Mouse (Mus musculus): ENCODE data around the gene Slc15a1.
"Not testable (repeated sequence)": the region's sequence is repeated elsewhere in the genome, so short reads cannot be mapped to it uniquely, and the experiment has no call there.

Slc15a1 gene

GRCm38 (mm10) chr14:121450504-121451423, 54.3 kb downstream of the Slc15a1 start:
- peak; percentile 98 for DNase-seq

- peak; percentile 90 for DNase-seq
Observed at GRCm38 (mm10) chr14:121446951-121447350, 58.1 kb downstream of the Slc15a1 start.

- peak; percentile 96 for DNase-seq
Observed at GRCm38 (mm10) chr14:121445194-121445593, 59.9 kb downstream of the Slc15a1 start.

GRCm38 (mm10) chr14:121440807-121441206, 64.2 kb downstream of the Slc15a1 start:
- peak; percentile 63 for DNase-seq

GRCm38 (mm10) chr14:121437026-121437425, 68.0 kb downstream of the Slc15a1 start:
- DNase-seq, result peak; percentile 97

GRCm38 (mm10) chr14:121436455-121436854, 68.6 kb downstream of the Slc15a1 start:
- DNase-seq, result peak; percentile 61

GRCm38 (mm10) chr14:121435794-121436193, 69.3 kb downstream of the Slc15a1 start:
- DNase-seq, result peak; percentile 96

GRCm38 (mm10) chr14:121431261-121431660, 73.8 kb downstream of the Slc15a1 start:
- DNase-seq, result peak; percentile 63

- DNase-seq, result peak; percentile 76
Observed at GRCm38 (mm10) chr14:121429854-121430535, 75.1 kb downstream of the Slc15a1 start.

GRCm38 (mm10) chr14:121428148-121428547, 76.9 kb downstream of the Slc15a1 start:
- DNase-seq, result peak; percentile 45

- peak; percentile 81 for DNase-seq
Observed at GRCm38 (mm10) chr14:121426743-121427142, 78.3 kb downstream of the Slc15a1 start.

GRCm38 (mm10) chr14:121425004-121425793, 79.9 kb downstream of the Slc15a1 start:
- peak; percentile 81 for DNase-seq

GRCm38 (mm10) chr14:121423341-121423751, 81.7 kb downstream of the Slc15a1 start:
- DNase-seq, result peak; percentile 93

GRCm38 (mm10) chr14:121422664-121423340, 82.2 kb downstream of the Slc15a1 start:
- DNase-seq, result peak; percentile 97

- DNase-seq, result peak; percentile 84
Observed at GRCm38 (mm10) chr14:121422000-121422399, 83.1 kb downstream of the Slc15a1 start.

- DNase-seq, result peak; percentile 65
Observed at GRCm38 (mm10) chr14:121417594-121417993, 87.5 kb downstream of the Slc15a1 start.

GRCm38 (mm10) chr14:121416626-121417319, 88.3 kb downstream of the Slc15a1 start:
- peak; percentile 73 for DNase-seq

- no peak for DNase-seq
Observed at GRCm38 (mm10) chr14:121414635-121415241, 90.3 kb downstream of the Slc15a1 start.

- not testable (repeated sequence) for DNase-seq
Observed at GRCm38 (mm10) chr14:121413726-121414125, 91.3 kb downstream of the Slc15a1 start.

Data from heart, adult 11 months (tissue).